Mouse (Mus musculus) hindbrain, postnatal 0 days (tissue): ENCODE measurements at regions not wholly inside any gene's neighbourhood (a gene's known extent, or its start where the extent isn't known, plus 50 kb on each side); places are given as distances from the start of the nearest gene placed in this dataset.
A peak's percentile ranks its signal among the peaks of the same experiment; 100 is the strongest.

Source experiments
- ATAC-seq: fragments of 200-750 bp; cut with Nextera tagmentation; 2 replicates; pipeline ENCODE4 v1.8.0; 2017; ENCODE audit warnings: mild to moderate bottlenecking, moderate TSS enrichment, moderate library complexity
- DNase-seq: peaks from one replicate; pipeline ENCODE4 v3.0.0-alpha.2; 2015; ENCODE audit warnings: low spot score
- H3K27ac ChIP-seq: fragments of 300-500 bp; sonication (generic); 2 replicates; pipeline ENCODE4 v1.5.1; 2014; ENCODE audit warnings: mild to moderate bottlenecking
- H3K27me3 ChIP-seq: fragments of 300-500 bp; sonication (generic); 2 replicates; pipeline ENCODE4 v1.6.1; 2014; ENCODE audit warnings: low read length, mixed read lengths; ENCODE audit not compliant: insufficient read depth
- H3K36me3 ChIP-seq: fragments of 300-500 bp; sonication (generic); 2 replicates; pipeline ENCODE4 v1.6.1; 2014; ENCODE audit warnings: low read length, mixed read lengths; ENCODE audit not compliant: insufficient read depth
- H3K4me1 ChIP-seq: fragments of 300-500 bp; sonication (generic); 2 replicates; pipeline ENCODE4 v1.6.1; 2014; ENCODE audit warnings: antibody characterized with exemption, low read length, mixed read lengths; ENCODE audit not compliant: insufficient read depth
- H3K4me2 ChIP-seq: fragments of 300-500 bp; sonication (generic); 2 replicates; pipeline ENCODE4 v1.6.1; 2014; ENCODE audit warnings: low read depth, mild to moderate bottlenecking, low read length, moderate library complexity, mixed read lengths
- H3K4me3 ChIP-seq: fragments of 300-500 bp; sonication (generic); 2 replicates; pipeline ENCODE4 v1.5.1; 2014; ENCODE audit warnings: low read length
- H3K9ac ChIP-seq: fragments of 300-500 bp; sonication (generic); replicated peaks from 2 replicates; pipeline ENCODE4 v1.6.1; 2014; ENCODE audit warnings: mild to moderate bottlenecking, low read length, moderate library complexity, mixed read lengths
- H3K9me3 ChIP-seq: fragments of 300-500 bp; sonication (generic); 2 replicates; pipeline ENCODE4 v1.6.1; 2016; ENCODE audit warnings: low read length, mixed read lengths
- CTCF ChIP-seq: IDR thresholded peaks from 2 replicates; pipeline ENCODE4 v1.5.1; 2016; ENCODE audit warnings: antibody characterized with exemption, control low read depth, low read depth
- WGBS: fragments of 180-500 bp; shearing (Covaris S2); extraction: QIAGEN DNeasy Blood & Tissue Kit; methylation state at CpG from one replicate; pipeline ENCODE4 v1.1.7; 2014; 5-methylcytosine and 5-hydroxymethylcytosine counted together

- no peak overlapping the region for H3K4me3 ChIP-seq
- no peak overlapping the region for H3K27ac ChIP-seq
- H3K27me3 ChIP-seq: no peaks in the 10 kb centered on the region
- no peak for ATAC-seq
- 0 out of 2 replicates have a peak, but pooled peaks cover 3% of the 10 kb centered on the region for H3K4me1 ChIP-seq
- H3K9ac ChIP-seq: no peak overlapping the region
- WGBS: 86% methylated on average over 2 of the region's 2 CpGs
- H3K4me2 ChIP-seq: no peak overlapping the region
- H3K9me3 ChIP-seq: no peaks in the 10 kb centered on the region
- TF ChIP-seq CTCF: no peak
- no peaks in the 10 kb centered on the region for H3K36me3 ChIP-seq
- no peak for DNase-seq
Observed at GRCm38 (mm10) chr5:129393150-129393549, 107.9 kb upstream of the Sfswap start.

- TF ChIP-seq CTCF: no peak
- H3K9ac ChIP-seq: no peak overlapping the region
- no peaks in the 10 kb centered on the region for H3K9me3 ChIP-seq
- WGBS: 68% methylated on average over 9 of the region's 9 CpGs
- no peaks in the 10 kb centered on the region for H3K36me3 ChIP-seq
- H3K4me1 ChIP-seq: 0 out of 2 replicates have a peak, but pooled peaks cover 3% of the 10 kb centered on the region
- ATAC-seq (no peak), DNase-seq (no peak)
- H3K27me3 ChIP-seq: no peaks in the 10 kb centered on the region
- H3K4me3 ChIP-seq: no peak overlapping the region
- H3K4me2 ChIP-seq: no peak overlapping the region
- H3K27ac ChIP-seq: no peak overlapping the region
Observed at GRCm38 (mm10) chr5:129393606-129394255, 107.3 kb upstream of the Sfswap start.

- WGBS: 86% methylated on average over 3 of the region's 4 CpGs
- no peak overlapping the region for H3K4me3 ChIP-seq
- no peak for TF ChIP-seq CTCF
- no peaks in the 10 kb centered on the region for H3K36me3 ChIP-seq
- H3K9ac ChIP-seq: no peak overlapping the region
- H3K4me1 ChIP-seq: 0 out of 2 replicates have a peak, but pooled peaks cover 3% of the 10 kb centered on the region
- no peaks in the 10 kb centered on the region for H3K9me3 ChIP-seq
- no peak overlapping the region for H3K4me2 ChIP-seq
- DNase-seq (no peak), ATAC-seq (no peak)
- no peak overlapping the region for H3K27ac ChIP-seq
- H3K27me3 ChIP-seq: no peaks in the 10 kb centered on the region
Observed at GRCm38 (mm10) chr5:129394416-129394815, 106.6 kb upstream of the Sfswap start.

DNA sequence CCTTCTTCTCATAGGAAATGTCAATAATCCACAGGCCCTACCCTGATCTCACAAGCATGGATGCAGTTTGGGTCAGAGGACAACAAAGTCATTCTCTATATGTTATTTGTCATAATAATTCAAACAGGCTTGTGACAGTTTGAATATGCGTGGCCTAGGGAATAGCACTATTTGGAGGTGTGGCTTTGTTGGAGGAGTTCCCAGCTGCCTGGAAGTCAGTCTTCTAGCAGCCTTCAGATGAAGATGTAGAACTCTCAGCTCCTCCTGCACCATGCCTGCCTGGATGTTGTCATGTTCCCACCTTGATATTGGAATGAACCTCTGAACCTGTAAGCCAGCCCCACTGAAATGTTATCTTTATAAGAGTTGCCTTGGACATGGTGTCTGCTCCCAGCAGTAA lies 103.7 kb upstream of the Sfswap start:
- ATAC-seq (no peak), DNase-seq (no peak)
- Histone ChIP-seq H3K9me3 (no peaks in the 10 kb centered on the region), H3K4me1 (no peaks in the 10 kb centered on the region), H3K27me3 (no peaks in the 10 kb centered on the region), H3K4me3 (no peak overlapping the region), H3K27ac (no peak overlapping the region), H3K36me3 (no peaks in the 10 kb centered on the region), H3K4me2 (no peak overlapping the region), H3K9ac (no peak overlapping the region)
- TF ChIP-seq CTCF: no peak
- WGBS: 68% methylated on average over 1 of the region's 1 CpGs

DNA sequence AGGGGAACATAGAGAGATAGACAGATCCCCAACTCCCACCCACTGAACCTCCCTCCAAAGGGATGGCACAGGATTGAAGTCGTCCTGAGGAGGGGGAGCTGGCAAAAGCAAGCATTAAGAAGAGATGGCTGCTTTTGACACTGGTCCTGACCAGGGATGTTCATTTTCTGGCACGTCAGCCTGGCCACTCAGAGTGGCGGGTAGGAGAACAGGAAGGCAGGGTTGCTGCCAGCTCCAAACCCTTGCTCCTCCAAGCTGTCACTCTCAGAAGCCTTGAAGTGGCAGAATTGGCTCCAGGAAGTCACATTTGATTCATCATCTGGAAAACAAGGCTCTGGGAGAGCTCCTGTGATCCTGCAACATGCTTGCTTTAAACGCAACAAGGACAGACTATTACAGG lies 94.8 kb upstream of the Sfswap start:
- Histone ChIP-seq H3K27me3 (no peaks in the 10 kb centered on the region), H3K27ac (no peak overlapping the region), H3K4me2 (no peak overlapping the region), H3K9me3 (no peaks in the 10 kb centered on the region), H3K9ac (no peak overlapping the region), H3K4me1 (peaks cover 8% of the 10 kb centered on the region; the same call in 1 of the 2 replicates), H3K4me3 (no peak overlapping the region), H3K36me3 (no peaks in the 10 kb centered on the region)
- ATAC-seq (peak; percentile 66), DNase-seq (peak; percentile 54)
- 33% methylated on average over 4 of the region's 4 CpGs for whole genome bisulfite sequencing
- no peak for TF ChIP-seq CTCF

- Histone ChIP-seq H3K36me3 (no peaks in the 10 kb centered on the region), H3K9ac (no peak overlapping the region), H3K4me1 (peaks cover 8% of the 10 kb centered on the region; the same call in 1 of the 2 replicates), H3K27ac (peak overlapping the region; percentile 45; the same call in 1 of the 2 replicates), H3K9me3 (no peaks in the 10 kb centered on the region), H3K4me3 (no peak overlapping the region), H3K4me2 (0 out of 2 replicates have a peak overlapping the region, but pooled peaks have one; percentile 3), H3K27me3 (no peaks in the 10 kb centered on the region)
- DNase-seq (peak; percentile 82), ATAC-seq (peak; percentile 80)
- 34% methylated on average over 14 of the region's 14 CpGs for WGBS
- no peak for TF ChIP-seq CTCF
Observed at GRCm38 (mm10) chr5:129409440-129410004, 91.5 kb upstream of the Sfswap start.

DNA sequence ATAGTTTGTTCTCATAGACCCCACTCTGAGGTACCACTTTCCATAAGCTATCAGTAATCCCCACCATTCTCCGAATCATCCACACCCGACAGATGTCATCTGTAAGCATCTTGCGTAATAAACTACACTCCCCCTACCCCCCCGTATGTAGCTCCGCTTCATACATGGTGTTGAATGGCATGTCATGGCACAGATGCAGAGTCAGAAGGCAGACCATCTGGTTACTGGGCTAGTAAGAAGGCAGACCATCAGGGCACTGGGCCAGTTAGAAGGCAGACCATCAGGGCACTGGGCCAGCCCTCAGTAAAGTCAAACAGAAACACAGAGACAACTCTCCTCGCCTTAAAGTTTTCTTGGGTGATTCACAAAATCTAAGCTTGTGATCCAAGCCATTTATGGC lies 88.9 kb upstream of the Sfswap start:
- no peak overlapping the region for H3K4me2 ChIP-seq
- peak; percentile 84 for DNase-seq
- TF ChIP-seq CTCF: no peak
- no peak overlapping the region for H3K9ac ChIP-seq
- no peak overlapping the region for H3K4me3 ChIP-seq
- H3K4me1 ChIP-seq: peaks cover 11% of the 10 kb centered on the region
- H3K27me3 ChIP-seq: no peaks in the 10 kb centered on the region
- no peaks in the 10 kb centered on the region for H3K36me3 ChIP-seq
- H3K27ac ChIP-seq: no peak overlapping the region
- WGBS: 72% methylated on average over 6 of the region's 6 CpGs
- no peaks in the 10 kb centered on the region for H3K9me3 ChIP-seq
- peak; percentile 63; the same call in 1 of the 2 replicates for ATAC-seq
